Mouse (Mus musculus) activated CD4-positive, CD25-positive, alpha-beta regulatory T cell, adult 4 months (primary cell): Measurements from ENCODE around the gene Rfxap. TPM values are rescaled to one million over a fixed set of nuclear protein-coding genes. Genes with fewer than 3 reads are reported as not detected.

Experiments used
- ATAC-seq: one replicate; pipeline ENCODE4 v1.8.0; 2017
- polyA plus RNA-seq, 2 experiments: library from polyadenylated mRNA; unstranded; fragments of 100-300 nt; shearing (Covaris generic); gene quantifications; one replicate each; pipeline ENCODE4 v1.2.1; 2017

Gene Rfxap
- polyA plus RNA-seq, result 1 to 10 TPM; 3.9 to 6.9 TPM

DNA sequence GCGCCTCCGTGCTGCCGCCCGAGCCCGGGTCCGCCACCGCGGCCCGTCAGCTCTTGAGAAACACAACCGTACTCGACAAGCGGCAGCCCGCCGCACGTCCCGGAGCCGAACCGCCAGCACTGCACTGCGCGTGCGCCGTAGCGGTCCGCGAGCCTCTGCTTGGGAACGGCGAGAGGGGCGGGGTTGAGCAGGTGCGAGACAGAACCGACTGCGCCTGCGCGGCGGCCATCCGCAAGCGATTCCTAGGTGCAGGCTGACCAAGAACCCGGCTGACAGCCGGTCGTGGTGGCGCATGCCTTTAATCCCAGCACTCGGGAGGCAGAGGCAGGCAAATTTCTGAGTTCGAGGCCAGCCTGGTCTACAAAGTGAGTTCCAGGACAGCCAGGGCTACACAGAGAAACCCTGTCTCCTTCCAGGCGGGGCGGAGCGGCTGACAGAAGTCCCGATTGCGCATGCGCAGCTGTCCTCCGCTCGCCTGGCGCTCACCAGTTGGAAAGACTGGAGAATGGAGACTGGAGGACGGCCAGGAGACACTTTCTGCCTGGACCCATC lies at the start of gene Rfxap:
TSS of gene Rfxap (minus strand) at position 126 of the 552 bp plus-strand sequence.
- peak; percentile 87 for ATAC-seq

DNA sequence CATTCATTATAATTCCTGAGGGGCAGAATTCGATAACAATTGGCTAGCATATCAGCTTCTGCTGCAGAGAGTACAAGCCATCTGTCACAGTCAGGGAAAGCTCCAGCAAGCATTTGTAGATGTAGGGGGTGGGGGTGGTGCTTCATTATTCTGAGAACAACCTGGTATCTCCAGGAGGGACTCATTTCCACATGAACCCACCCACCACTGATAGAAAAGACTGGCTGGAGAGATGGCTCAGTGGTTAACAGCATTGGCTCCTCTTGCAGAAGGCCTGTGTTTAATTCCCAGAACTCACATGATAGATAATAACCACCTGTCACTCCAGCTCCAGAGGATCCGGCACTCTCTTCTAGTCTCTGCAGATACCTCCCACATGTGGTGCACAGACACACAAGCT lies 27.8 kb upstream of the Rfxap start:
- ATAC-seq, result no peak

DNA sequence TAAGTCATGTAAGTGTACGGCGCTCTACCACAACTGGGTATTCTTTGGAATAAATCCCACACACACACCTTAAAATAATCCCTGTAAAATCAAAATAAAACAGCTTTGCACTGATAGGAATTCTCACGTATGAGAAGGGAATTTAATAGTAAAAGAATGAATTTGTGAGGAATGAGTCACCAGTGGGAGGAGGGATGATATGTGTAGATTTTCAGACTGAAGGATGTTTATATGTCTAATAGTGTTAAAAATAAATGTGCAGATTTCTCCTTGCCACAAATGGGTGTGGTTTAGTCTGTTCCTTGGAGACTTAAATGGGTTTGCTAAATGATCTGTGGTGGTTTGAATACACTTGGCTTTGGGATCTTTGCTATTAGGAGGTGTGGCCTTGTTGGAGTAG lies 24.9 kb upstream of the Rfxap start:
- no peak for ATAC-seq

DNA sequence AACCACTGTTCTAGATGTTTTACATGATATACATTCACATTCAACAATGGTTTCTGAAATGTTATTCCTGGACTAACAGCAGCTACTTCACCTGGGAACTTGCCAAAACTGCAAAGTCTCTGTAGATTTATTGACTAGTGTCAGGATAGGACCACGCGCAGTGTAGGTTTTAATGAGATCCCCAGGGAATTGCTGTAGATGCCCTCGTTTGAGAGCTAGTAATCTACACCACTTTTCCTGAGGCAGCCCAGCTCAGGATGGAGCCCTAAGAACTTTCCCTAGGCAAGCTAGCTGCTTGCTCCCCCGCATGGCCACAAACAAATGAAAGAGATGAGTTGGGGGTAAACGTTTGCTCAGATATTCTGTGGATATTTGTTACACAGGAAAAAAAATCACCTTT lies 14.9 kb upstream of the Rfxap start:
- no peak for ATAC-seq

DNA sequence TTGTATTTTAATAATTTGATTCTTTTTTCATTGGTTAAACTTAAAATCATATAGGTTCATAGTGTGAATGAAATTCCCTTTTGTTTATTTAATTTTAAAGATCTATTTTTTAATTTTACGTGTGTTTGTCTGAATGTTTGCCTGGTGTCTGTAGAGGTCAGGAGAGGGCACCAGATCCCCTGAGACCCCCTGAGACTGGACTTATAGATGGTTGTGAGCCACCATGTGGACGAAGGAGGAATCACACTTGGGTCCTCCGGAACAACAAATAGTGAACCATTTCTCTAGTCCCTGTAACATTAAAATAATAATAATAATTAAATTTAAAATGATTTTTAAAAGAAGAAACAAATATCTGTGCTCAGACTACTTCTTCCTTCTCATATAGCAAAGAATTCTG lies 7.7 kb upstream of the Rfxap start:
- peak; percentile 73 for ATAC-seq

DNA sequence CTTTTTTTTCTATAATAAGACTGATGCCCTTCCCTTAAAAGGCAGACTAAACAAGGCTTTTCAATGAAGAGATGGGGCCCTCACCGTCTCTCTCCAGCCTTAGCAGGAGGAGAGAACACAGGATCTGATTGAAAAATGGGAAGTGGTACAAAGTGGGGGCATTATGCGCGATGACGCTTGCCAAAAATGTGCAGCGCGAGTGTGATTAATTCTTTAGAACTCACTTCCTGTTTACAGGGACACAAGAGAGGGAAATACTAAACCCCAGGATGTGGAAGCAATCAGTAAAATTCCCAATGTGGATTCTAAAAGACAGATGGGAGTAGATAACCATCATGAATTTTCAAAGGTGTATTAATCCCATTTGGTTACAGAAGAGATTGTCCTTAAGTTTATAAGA lies 7.0 kb upstream of the Rfxap start:
- no peak for ATAC-seq

DNA sequence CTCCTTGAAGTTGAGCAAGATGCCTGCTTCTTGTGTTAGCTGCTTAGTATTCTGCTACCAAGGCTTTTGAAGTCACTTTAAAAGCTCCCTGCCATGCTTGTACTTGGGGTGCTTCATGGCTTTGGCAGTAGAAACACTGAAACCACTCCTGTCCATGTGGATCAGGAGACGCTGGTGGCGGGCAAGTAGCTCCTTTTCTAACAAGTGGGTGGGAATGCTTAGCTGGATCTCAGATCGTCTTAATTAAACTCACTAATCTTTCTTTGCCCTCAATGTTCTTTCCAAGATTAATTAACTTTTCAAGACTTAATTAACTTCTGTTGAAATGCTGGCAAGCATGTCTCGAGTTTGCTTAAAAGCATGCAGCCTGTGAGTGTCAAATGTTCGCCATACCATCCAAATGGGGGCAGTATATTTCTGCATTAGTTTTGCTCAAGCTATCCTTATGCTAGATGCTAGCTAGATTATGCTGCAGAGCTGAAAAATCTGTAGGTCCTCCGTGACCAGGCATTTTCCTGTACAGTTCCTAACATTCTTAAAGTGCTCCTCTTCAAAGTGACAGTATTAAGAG lies 5.9 kb upstream of the Rfxap start:
- no peak for ATAC-seq

DNA sequence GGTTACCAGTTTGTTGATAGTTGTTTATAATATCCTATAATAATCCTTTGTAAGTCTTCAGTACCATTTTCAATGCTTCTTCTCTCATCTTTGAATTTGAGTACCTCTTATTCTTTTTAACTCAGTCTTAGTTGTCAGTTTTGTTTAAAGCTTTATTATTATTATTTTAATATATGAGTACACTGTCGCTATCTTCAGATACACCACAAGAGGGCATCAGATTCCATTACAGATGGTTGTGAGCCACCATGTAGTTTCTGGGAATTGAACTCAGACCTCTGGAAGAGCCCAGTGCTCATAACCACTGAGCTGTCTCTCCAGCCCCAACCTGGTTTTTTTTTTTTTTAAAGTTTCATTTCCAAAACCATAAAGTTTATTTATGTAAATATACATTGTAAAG lies 4.0 kb upstream of the Rfxap start:
- no peak for ATAC-seq

DNA sequence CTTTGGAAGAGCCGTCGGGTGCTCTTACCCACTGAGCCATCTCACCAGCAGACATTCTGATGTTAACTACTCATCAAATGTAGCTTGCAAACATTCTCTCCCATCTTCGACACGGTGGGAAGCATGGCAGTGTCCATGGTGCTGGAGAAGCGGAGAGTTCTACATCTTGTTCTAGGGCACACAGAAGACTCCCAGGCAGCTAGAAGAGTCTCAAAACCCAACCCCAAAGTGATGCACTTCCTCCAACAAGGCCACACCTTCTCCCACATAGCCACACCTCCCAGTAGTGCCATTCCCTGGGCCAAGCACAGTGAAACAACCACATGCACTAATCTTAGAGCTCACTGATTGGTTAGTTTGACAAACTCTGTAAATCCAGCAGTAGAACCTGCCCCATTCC lies 1.5 kb upstream of the Rfxap start:
- ATAC-seq, result no peak

DNA sequence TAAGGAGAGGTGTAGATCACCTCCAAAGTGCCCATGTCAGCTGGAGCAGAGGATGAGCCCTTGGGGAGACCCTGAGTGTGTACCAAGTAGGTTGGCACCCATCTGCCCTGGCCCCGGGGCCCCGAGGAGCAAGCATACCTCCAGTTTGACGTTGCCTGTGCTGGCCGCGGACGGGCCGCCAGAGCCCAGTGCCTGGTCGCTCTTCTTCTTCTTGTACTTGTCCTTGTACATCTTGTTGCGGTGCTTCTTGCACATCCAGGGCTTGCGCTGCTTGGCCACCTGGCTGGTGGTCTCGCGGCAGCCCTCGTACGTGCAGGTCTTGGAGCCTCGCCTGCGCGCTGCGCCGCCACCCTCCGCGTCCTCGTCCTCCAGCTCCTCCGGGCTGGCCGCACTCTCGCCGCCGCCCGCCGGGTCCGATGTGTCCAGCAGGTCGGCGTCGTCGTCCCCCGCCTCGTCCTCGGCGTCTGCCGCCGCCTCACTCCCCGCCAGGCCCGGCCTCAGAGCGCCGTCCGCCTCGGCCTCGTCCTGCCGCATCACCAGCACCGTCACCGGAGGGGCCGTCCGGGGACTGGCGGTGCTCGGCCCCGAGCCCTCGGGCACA lies 430 bp downstream of the Rfxap start:
- peak; percentile 41 for ATAC-seq

DNA sequence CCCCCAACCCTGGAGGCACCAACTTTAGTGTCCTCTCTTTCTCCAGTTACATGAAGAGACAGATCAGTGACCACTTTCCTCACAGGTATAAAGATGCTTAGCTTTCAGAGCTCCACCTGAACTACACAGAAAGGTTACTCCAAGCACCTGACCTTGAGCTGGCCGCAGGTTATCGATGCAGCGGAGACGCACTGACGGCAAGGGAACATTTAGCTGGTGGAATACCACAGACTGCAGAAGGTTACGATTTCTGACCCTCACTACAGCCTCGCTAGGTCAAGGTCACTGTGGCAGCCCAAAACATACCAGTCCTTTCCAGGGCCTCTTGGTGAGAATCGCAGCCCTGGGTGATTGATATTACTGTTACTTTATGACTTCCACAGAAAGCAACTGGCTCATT lies 3.9 kb downstream of the Rfxap start:
- no peak for ATAC-seq

DNA sequence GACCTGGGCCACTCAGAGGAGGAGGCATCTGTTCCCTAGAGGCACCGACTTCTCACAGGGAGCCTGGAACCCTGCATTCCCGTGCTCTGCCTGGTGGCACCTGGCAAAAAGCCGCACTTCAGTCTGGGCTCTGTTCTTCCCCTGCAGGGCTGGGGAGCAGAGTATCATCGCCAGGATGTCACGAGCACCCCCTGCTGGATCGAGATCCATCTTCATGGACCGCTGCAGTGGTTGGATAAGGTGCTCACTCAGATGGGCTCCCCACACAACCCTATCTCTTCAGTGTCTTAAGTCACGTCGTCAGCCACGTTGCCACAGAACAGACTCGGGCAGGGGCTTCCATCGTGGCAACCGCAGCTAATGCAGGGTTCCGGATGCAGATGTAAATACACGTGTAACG lies 10.4 kb downstream of the Rfxap start:
- ATAC-seq, result no peak

DNA sequence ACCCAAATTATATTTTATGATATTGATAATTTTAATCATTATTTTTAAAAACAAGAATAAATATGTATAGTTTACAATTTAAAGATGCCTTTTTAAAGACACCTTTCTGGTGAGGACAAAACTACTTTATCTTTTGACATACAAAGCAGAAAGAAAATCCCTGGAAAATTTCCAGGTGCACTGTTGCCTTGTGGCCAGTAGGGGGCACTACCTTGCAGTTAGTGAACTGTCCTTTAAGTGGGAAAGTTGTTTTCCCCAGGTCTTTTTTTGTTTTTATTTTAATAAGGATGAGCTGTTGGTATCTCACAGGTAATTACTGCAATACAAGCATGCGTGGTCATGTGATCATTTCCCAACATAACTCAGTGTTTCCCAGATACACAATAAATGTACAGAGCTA lies 11.8 kb downstream of the Rfxap start:
- no peak for ATAC-seq

DNA sequence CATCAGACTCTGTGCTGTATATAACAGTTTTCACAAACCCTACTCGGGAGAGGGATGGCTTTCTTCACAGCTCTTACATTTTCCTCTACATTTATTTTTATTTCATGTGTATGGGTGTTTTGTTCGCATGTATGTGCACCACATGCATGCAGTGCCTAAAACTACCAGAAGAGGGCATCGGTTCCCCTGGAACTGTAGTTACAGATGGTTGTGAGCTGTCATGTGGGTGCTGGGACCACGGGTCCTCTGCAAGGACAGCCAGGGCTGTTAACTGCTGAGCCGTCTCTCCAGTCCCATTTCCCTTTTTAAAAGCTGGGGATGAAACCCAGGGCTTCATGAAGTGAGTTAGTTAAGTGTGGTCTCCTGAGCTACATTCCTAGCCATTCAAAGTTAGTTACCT lies 12.2 kb downstream of the Rfxap start:
- no peak for ATAC-seq

DNA sequence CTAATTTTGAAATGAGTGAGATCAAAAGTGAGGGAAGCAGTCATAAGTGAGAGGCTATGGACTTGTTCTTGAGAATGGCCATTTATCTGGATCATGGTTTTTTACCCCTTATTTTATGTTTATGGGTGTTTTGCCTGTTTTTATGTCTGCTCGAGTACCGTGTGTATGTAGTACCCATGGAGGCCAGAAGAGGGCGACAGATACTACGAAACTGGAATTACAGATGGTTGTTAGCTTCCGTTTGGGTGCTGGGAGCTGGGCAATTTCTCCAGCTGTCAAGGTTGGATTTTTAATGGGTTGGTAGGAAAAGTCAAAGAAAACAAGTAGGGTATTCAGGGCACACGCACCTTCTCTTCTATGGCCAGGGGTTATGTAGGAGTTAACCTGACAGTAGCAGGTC lies 13.8 kb downstream of the Rfxap start:
- ATAC-seq, result no peak

DNA sequence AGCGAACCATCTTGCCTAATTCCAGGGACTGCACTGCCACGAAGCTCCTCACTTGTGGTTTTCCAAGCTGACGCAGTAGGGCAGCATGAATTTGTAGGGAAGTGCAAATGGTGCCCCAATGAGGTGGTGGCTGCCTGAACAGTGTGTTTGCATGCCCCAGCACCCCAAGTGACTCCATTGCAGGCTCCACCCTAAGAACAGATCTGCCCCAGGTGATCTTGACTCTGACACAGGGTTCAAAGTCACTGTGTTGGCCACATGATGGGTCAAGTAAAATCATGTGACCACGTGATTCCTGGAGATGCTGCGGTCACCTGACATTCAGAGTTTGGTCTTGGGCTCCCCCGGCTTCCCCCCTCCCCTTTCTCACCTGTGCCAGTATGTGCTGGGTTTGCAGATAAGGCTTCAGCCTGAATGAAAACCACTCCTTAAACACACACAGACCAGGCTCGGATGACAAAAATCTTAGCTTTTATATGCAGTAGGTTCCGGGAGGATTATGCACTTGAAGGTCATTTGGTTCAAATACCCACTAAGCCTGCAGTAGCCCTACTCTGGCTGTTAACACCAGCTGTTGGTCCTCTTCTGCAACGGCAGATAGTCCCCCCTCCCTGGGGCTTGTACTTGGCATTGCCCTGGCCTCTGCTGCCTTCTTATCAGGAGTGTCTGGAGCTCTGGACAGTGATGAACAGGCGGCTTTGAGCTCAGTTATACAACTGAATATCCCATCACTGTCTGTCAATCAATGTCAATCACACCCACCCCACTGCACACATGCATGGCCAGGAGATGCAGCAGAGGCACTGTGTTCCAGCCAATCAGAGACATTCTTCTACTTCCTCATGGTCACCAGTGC lies 15.5 kb downstream of the Rfxap start:
- ATAC-seq, result no peak

DNA sequence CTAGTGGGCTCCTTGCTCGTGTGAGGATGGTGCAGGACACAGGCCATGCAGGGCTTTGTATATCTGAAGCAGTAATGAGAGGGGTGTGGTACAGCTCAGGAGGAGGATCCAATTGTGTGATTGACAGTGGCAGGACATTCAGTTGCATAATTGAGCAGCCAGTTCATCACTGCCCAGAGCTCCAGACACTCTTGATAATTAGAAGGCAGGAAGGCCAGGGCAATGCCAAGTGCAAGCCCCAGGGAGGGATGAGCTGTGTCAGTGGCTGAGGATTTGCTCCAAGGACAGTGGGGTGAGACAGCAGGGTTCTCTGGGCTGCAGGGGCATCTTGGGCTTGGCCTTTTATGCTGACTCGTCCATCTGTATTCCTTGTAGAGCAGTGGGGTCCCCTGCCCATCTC lies 17.0 kb downstream of the Rfxap start:
- no peak for ATAC-seq

DNA sequence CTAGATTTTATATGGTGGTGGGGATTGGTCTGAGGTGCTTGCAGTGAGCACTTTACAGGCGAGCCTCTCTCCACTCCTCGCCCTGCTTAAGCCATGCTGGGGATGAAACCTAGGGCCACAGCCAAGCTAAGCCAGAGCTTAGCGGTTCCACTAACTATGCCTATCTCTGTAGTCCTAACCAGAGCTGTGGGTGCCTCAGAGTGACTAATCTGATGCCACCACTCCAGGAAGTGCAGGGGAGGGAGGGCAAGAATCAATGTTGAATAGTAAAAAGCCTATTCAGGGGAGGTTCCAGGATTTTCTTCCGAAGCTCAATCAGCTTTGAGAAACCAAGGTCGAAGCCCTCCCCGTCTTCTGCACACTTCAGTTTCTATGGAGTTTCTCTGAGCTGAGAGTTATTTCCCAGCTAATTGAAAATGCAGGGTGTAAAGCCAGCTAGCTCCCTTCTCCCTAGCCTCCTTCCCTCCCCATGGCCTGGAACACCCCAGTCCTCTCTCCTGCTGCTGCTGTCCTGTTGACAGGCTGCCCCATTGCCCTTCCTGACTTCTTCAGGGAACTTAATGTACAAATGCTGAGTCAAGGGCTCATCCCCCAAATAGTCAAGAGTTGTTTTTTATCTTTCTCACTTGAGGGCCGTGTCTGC lies 31.5 kb downstream of the Rfxap start:
- ATAC-seq, result no peak

DNA sequence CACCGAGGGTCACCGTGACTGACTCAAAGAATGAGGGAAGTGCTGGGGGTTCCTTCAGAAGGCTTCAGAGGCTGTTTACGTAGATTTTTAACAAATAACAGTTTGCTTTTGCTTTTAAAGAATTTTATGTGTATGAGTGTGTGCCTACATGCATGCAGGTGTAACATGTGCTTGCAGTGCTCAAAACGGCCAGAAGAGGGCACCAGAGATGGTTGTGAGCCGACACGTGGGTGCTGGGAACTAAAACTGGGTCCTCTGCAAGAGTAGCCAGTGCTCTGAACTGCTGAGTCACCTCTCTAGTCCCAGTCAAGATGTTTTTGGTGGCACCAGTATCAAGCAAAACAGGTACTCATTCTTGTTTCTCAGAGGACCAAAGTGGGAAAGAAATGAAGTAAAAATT lies 34.0 kb downstream of the Rfxap start:
- no peak for ATAC-seq

DNA sequence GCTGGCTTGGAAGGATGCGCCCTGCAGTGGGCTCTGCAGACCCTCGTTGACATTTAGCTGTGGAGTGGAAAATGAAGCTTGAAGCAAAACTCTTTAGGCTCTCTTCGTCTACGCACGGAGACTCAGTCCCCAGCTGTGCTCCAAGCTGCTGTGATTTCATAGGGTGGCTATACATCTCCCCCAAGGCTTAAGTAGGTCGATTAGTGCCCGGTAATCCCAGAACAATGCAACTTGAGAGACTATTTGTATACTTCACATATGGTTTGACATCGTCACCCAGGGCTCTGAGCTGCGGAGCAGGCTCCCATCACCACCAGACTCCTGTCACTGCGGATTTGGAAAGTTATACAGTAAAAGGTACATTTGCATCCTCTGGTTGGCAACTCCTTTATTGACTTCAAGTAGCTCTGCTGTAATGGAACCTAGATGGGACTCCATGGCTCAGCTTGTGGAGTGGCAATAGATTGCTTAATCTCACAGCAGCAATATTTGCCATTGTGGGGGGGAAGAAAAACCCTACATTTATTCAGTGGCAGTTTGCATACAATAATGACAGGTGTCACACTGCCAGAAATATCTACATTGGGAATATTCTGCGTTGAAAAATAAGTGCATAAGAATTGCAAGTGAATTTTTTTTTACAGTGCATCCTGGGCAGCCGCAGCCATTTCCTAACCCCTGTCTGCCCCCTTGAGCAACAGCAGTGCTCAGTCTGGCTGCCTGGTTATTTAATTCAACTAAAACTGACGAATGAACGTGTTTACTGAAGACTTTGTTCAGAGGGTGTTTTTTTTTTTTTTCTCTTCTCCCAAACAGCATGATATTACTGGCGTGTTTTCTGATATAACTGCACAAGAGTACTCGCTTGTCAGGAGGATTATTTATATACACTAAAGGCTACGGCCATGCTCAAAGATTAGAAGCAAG lies 38.0 kb downstream of the Rfxap start:
- ATAC-seq, result no peak

DNA sequence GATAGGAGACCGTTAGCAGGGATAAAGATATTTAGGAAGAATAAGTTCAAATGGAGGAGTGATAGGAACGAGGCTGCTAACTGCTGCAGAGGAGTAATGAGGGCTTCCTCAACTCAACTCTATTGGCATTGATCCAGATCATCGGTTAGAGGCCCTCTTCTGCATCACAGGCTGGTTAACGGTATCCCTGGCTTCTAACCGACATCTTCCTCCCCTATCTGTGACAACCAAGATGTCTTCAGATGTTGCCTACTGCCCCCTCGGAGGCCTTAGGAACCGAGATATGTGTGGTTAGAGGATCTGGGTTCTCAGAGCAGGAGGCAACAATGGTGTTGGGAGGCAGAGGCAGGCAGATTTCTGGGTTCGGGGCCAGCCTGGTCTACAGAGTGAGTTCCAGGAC lies 39.0 kb downstream of the Rfxap start:
- no peak for ATAC-seq

DNA sequence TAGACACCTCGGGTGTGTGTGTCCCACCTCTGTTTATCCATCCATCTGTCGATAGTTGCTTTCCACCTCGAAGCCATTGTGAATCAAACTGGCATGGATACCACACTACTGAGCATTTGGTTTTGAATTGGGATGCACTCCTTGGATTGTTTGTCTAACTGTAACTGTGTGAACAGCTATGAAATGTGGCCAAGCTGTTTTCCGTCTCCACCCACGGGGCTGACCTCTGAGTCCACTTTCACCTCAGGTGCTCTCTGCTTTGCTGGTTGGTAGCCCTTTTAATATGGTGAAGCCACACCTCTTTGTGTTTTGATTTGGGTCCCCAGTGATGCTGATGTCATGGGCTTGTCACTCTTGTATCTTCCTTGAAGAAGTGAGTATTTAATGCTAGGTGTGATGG lies 40.8 kb downstream of the Rfxap start:
- no peak for ATAC-seq
